Mouse (Mus musculus) CH12.LX (cell line): ENCODE data around the gene Chst11. TPM values are rescaled to one million over a fixed set of nuclear protein-coding genes. Genes with fewer than 3 reads are reported as not detected.

Experiments
- DNase-seq: peaks from one replicate; pipeline ENCODE4 v3.0.0-alpha.2; 2013; ENCODE audit errors: extremely low read depth
- H3K27ac ChIP-seq: 2 replicates; pipeline ENCODE4 v1.5.1; 2012; ENCODE audit warnings: low read depth, mild to moderate bottlenecking, control low read depth, moderate library complexity; ENCODE audit not compliant: insufficient read depth
- H3K27me3 ChIP-seq: replicated peaks from 2 replicates; pipeline ENCODE3; 2012; ENCODE audit warnings: inconsistent platforms
- H3K36me3 ChIP-seq, 2 experiments: replicated peaks in 1 of 2; 2 replicates each; pipeline versions ENCODE3 to v1.6.1; 2012; ENCODE audit warnings: inconsistent platforms in 1 of 2, low read length in 1 of 2, mild to moderate bottlenecking in 1 of 2, mixed read lengths in 1 of 2, moderate library complexity in 1 of 2; ENCODE audit not compliant: control insufficient read depth in 1 of 2, insufficient read depth in 1 of 2
- H3K4me1 ChIP-seq, 2 experiments: 2 replicates each; pipeline ENCODE4 v1.6.1; 2012; ENCODE audit warnings: inconsistent platforms in 1 of 2, moderate library complexity in 1 of 2; ENCODE audit not compliant: insufficient read depth in 2 of 2, control insufficient read depth in 1 of 2
- H3K4me2 ChIP-seq: 2 replicates; pipeline ENCODE4 v1.6.1; 2012; ENCODE audit warnings: low read depth, mild to moderate bottlenecking, control low read depth; ENCODE audit not compliant: poor library complexity, insufficient read depth, severe bottlenecking
- H3K4me3 ChIP-seq, 3 experiments: fragments of 150-350 bp in 1 of 3; sonication (generic) in 1 of 3; replicated peaks in 1 of 3; 2 replicates each; pipeline versions ENCODE3 to v1.5.1; 2011 to 2012; ENCODE audit warnings: low read depth in 2 of 3, low read length in 2 of 3, mild to moderate bottlenecking in 2 of 3, moderate library complexity in 2 of 3, control low read depth in 1 of 3, improper control_type of control experiment in 1 of 3, inconsistent platforms in 1 of 3, mixed read lengths in 1 of 3; ENCODE audit not compliant: poor library complexity in 1 of 3
- H3K79me2 ChIP-seq: replicated peaks from 2 replicates; pipeline ENCODE4 v1.6.1; 2012; ENCODE audit warnings: mild to moderate bottlenecking, moderate library complexity; ENCODE audit not compliant: control insufficient read depth, poor library complexity, insufficient read depth, severe bottlenecking; ENCODE audit errors: extremely low read depth
- H3K9ac ChIP-seq: 2 replicates; pipeline ENCODE4 v1.6.1; 2012; ENCODE audit warnings: low read depth, mild to moderate bottlenecking, control low read depth, moderate library complexity; ENCODE audit not compliant: insufficient read depth
- H3K9me3 ChIP-seq: replicated peaks from 2 replicates; pipeline ENCODE3; 2012; ENCODE audit warnings: low read length, inconsistent platforms, mixed read lengths
- HCFC1 ChIP-seq: IDR thresholded peaks from 2 replicates; pipeline ENCODE4 v1.6.1; 2012; ENCODE audit warnings: low read depth, mild to moderate bottlenecking, inconsistent platforms, low read length, improper control_type of control experiment
- IRF4 ChIP-seq: IDR thresholded peaks from 2 replicates; pipeline ENCODE4 v1.6.1; 2014; ENCODE audit warnings: low read depth, mild to moderate bottlenecking, inconsistent platforms, low read length, improper control_type of control experiment
- JUND ChIP-seq: conservative IDR thresholded peaks from 2 replicates; pipeline ENCODE4 v1.6.1; 2011; ENCODE audit warnings: low read depth, low read length, improper control_type of control experiment
- MEF2A ChIP-seq: IDR thresholded peaks from 2 replicates; pipeline ENCODE4 v1.6.1; 2014; ENCODE audit warnings: low read depth, mild to moderate bottlenecking, inconsistent platforms, low read length, improper control_type of control experiment, borderline replicate concordance
- POLR2A ChIP-seq: IDR thresholded peaks from 2 replicates; pipeline ENCODE4 v1.6.1; 2011; ENCODE audit warnings: low read depth, mild to moderate bottlenecking, improper control_type of control experiment, low read length
- TCF12 ChIP-seq: IDR thresholded peaks from 2 replicates; pipeline ENCODE4 v1.6.1; 2014; ENCODE audit warnings: low read depth, mild to moderate bottlenecking, inconsistent platforms, low read length, improper control_type of control experiment
- UBTF ChIP-seq: IDR thresholded peaks from 2 replicates; pipeline ENCODE4 v1.6.1; 2012; ENCODE audit warnings: low read depth, mild to moderate bottlenecking, inconsistent platforms, low read length, improper control_type of control experiment, moderate library complexity
- USF2 ChIP-seq: conservative IDR thresholded peaks from 2 replicates; pipeline ENCODE4 v1.6.1; 2011; ENCODE audit warnings: low read depth, low read length, improper control_type of control experiment
- ZKSCAN1 ChIP-seq: IDR thresholded peaks from 2 replicates; pipeline ENCODE4 v1.6.1; 2012; ENCODE audit warnings: low read depth, inconsistent platforms, low read length, improper control_type of control experiment, borderline replicate concordance
- dilution Hi-C: fragments of 300-500 bp; cut with MboI; formaldehyde crosslinking; loops from 2 replicates; pipeline ENCODE4 v1.14.3; 2020; ENCODE audit warnings: low sequenced_read_pairs; ENCODE audit not compliant: extremely low pct_unique_long_range_greater_than_20kb, extremely low pct_ligation_motif_present
- in situ Hi-C: fragments of 300-500 bp; cut with MboI; formaldehyde crosslinking; loops from 3 replicates; pipeline ENCODE4 v1.14.3; 2019; ENCODE audit warnings: low sequenced_read_pairs, low pct_ligation_motif_present, low pct_unique_long_range_greater_than_20kb, mixed read lengths
- polyA plus RNA-seq: library from polyadenylated mRNA; unstranded; fragments of >175 nt; gene quantifications from 2 replicates; pipeline ENCODE4 v1.2.1, GENCODE M21; 2012; ENCODE audit warnings: low read depth; ENCODE audit not compliant: insufficient read length
- total RNA-seq, 2 experiments: library from RNA; depleted of rRNA; stranded (reverse); fragments of 300-350 nt in 1 of 2; fragments of >200 nt in 1 of 2; gene quantifications; 2 replicates each; pipeline ENCODE4 v1.2.3; 2012 to 2014

Gene Chst11
- total and polyA plus RNA-seq, 3 experiments: 3.6 to 5.3 (median 4.5) TPM

- Histone ChIP-seq H3K36me3 (no peaks in the 10 kb centered on the region), H3K4me3 (no peak overlapping the region), H3K79me2 (no peaks in the 10 kb centered on the region), H3K27me3 (no peaks in the 10 kb centered on the region), H3K9ac (no peak overlapping the region), H3K9me3 (no peaks in the 10 kb centered on the region), H3K4me2 (no peak overlapping the region), H3K27ac (no peak overlapping the region), H3K4me1 (peaks cover 0 to 9% of the 10 kb centered on the region in 2 experiments; a peak in 2 of 4 replicates)
- no peak for TF ChIP-seq HCFC1
- no peak for TF ChIP-seq TCF12
- TF ChIP-seq USF2: no peak
- in situ Hi-C loops: no loop called here
- dilution Hi-C loops: no loop called here
- DNase-seq: no peak
Measured at GRCm38 (mm10) chr10:83100890-83101289, 115.6 kb downstream of the Chst11 start.

DNA sequence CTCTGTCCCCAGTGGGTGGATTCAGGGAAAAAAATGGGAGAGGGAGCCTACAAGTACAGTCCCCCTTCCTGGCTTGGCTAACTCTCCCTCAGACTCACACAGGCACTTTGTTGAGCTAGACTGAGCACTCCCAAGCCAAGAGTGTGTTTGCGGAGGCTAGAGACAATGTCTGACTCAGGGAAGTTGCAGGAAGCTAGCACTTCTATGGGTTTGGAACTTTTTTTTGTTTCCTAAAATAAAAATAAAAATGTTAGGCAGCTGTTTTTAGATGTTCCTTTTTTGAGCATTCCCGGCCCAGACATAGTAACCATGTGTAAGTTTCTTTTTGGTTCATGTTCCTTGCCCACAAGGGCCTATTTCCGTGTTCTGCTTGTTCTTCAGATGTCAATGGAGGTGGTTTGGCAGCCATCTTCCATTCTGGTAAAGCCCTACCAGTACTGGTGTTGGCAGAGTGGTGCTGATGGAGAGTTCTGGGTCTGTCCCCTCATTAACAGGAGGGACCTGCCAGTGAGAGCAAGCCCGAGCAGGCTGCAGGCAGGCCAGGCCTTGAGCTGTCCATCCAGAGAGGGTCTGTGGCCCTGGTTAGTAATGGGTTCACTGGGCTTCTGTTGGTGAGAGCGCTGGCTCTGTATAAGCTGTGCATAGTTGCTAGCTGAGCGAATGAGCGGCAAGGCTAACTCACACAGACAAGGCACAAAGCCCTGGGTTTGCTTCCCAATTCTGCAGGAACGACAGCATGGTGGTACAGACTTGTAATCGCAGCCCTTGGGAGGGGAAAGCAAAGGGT, 116.3 kb downstream of the Chst11 start:
- Histone ChIP-seq H3K27me3 (no peaks in the 10 kb centered on the region), H3K79me2 (no peaks in the 10 kb centered on the region), H3K4me1 (peaks cover 0 to 9% of the 10 kb centered on the region in 2 experiments; a peak in 2 of 4 replicates), H3K27ac (no peak overlapping the region), H3K9me3 (no peaks in the 10 kb centered on the region), H3K4me2 (no peak overlapping the region), H3K4me3 (no peak overlapping the region), H3K36me3 (no peaks in the 10 kb centered on the region), H3K9ac (no peak overlapping the region)
- dilution Hi-C loops (no loop called here), in situ Hi-C loops (no loop called here)
- DNase-seq: no peak
- TF ChIP-seq UBTF: no peak

GRCm38 (mm10) chr10:83102745-83103144, 117.4 kb downstream of the Chst11 start:
- no peak overlapping the region for H3K4me2 ChIP-seq
- in situ Hi-C loops: no loop called here

More at GRCm38 (mm10) chr10:83102745-83103144, 117.4 kb downstream of the Chst11 start:
- Histone ChIP-seq H3K27ac (no peak overlapping the region), H3K79me2 (no peaks in the 10 kb centered on the region), H3K4me3 (no peak overlapping the region)
- no peak for TF ChIP-seq UBTF
- no peak for TF ChIP-seq MEF2A
- TF ChIP-seq JUND: no peak
- TF ChIP-seq IRF4: no peak
- TF ChIP-seq ZKSCAN1: no peak
- no peak for TF ChIP-seq POLR2A
- TF ChIP-seq, all 38 proteins: peak for 0
- Histone ChIP-seq H3K9ac (no peak overlapping the region), H3K27me3 (no peaks in the 10 kb centered on the region), H3K4me1 (peaks cover 0 to 9% of the 10 kb centered on the region in 2 experiments; a peak in 2 of 4 replicates), H3K9me3 (no peaks in the 10 kb centered on the region), H3K36me3 (no peaks in the 10 kb centered on the region)
- no peak for DNase-seq
- dilution Hi-C loops: no loop called here
